Mouse (Mus musculus): ENCODE data around the gene Idh1.

- no peak for TF ChIP-seq POLR2A (IDR thresholded peaks at IDR 0.05; ENCODE audit: borderline replicate concordance, extremely low read depth, low read depth, low read length)
- no peak for TF ChIP-seq CTCF (IDR thresholded peaks at IDR 0.05; ENCODE audit: insufficient read depth, low read length)
Observed at GRCm38 (mm10) chr1:65131671-65132070, 54.6 kb downstream of the Idh1 start.
